Mouse (Mus musculus) forebrain, embryonic 11.5 days (tissue): ENCODE measurements at regions not wholly inside any gene's neighbourhood (a gene's known extent, or its start where the extent isn't known, plus 50 kb on each side); places are given as distances from the start of the nearest gene placed in this dataset.

Experiments used
- ATAC-seq: fragments of 200-750 bp; cut with Nextera tagmentation; replicated peaks from 2 replicates; pipeline ENCODE4 v1.8.0; 2017; ENCODE audit warnings: moderate TSS enrichment; ENCODE audit not compliant: low FRiP score
- DNase-seq: peaks from one replicate; pipeline ENCODE4 v3.0.0-alpha.2; 2017; ENCODE audit warnings: low spot score
- H3K27ac ChIP-seq: fragments of 300-500 bp; sonication (generic); 2 replicates; pipeline ENCODE4 v1.5.1; 2014; ENCODE audit warnings: low read depth, low read length
- H3K27me3 ChIP-seq: fragments of 300-500 bp; sonication (generic); 2 replicates; pipeline ENCODE4 v1.6.1; 2014; ENCODE audit warnings: mild to moderate bottlenecking, low read length, mixed read lengths; ENCODE audit not compliant: control insufficient read depth, insufficient read depth
- H3K36me3 ChIP-seq: fragments of 300-500 bp; sonication (generic); 2 replicates; pipeline ENCODE4 v1.6.1; 2014; ENCODE audit warnings: mild to moderate bottlenecking, low read length, moderate library complexity, mixed read lengths; ENCODE audit not compliant: control insufficient read depth, insufficient read depth
- H3K4me1 ChIP-seq: fragments of 300-500 bp; sonication (generic); replicated peaks from 2 replicates; pipeline ENCODE4 v1.6.1; 2014; ENCODE audit warnings: low read length, mixed read lengths; ENCODE audit not compliant: control insufficient read depth, insufficient read depth
- H3K4me2 ChIP-seq: fragments of 300-500 bp; sonication (generic); 2 replicates; pipeline ENCODE4 v1.6.1; 2014; ENCODE audit warnings: low read depth, mild to moderate bottlenecking, low read length, moderate library complexity, mixed read lengths; ENCODE audit not compliant: severe bottlenecking
- H3K4me3 ChIP-seq: fragments of 300-500 bp; sonication (generic); 2 replicates; pipeline ENCODE4 v1.5.1; 2014; ENCODE audit warnings: low read depth, low read length
- H3K9ac ChIP-seq: fragments of 300-500 bp; sonication (generic); 2 replicates; pipeline ENCODE4 v1.6.1; 2014; ENCODE audit warnings: low read length
- H3K9me3 ChIP-seq: fragments of 300-500 bp; sonication (generic); 2 replicates; pipeline ENCODE4 v1.6.1; 2016; ENCODE audit warnings: low read length, mixed read lengths; ENCODE audit not compliant: control insufficient read depth
- WGBS: fragments of 180-500 bp; shearing (Covaris S2); extraction: QIAGEN DNeasy Blood & Tissue Kit; methylation state at CpG from one replicate; pipeline ENCODE4 v1.1.7; 2014; 5-methylcytosine and 5-hydroxymethylcytosine counted together

- Histone ChIP-seq H3K4me3 (no peak overlapping the region), H3K4me2 (no peak overlapping the region), H3K27ac (no peak overlapping the region), H3K4me1 (no peaks in the 10 kb centered on the region), H3K9me3 (no peaks in the 10 kb centered on the region), H3K27me3 (no peaks in the 10 kb centered on the region), H3K36me3 (no peaks in the 10 kb centered on the region), H3K9ac (no peak overlapping the region)
- whole genome bisulfite sequencing, result 90% methylated on average over 2 of the region's 2 CpGs
- ATAC-seq (no peak), DNase-seq (no peak)
Measured at GRCm38 (mm10) chr9:23089339-23089738, 133.5 kb upstream of the Bmper start.

- H3K27ac ChIP-seq, result no peak overlapping the region
- DNase-seq, result no peak
- 74% methylated on average over 11 of the region's 11 CpGs for WGBS
Measured at GRCm38 (mm10) chr9:23097134-23097789, 125.6 kb upstream of the Bmper start.

GRCm38 (mm10) chr9:23101584-23101983 is 121.3 kb upstream of the Bmper start:
- DNase-seq (no peak), ATAC-seq (no peak)
- H3K4me3 ChIP-seq, result no peak overlapping the region
- no peaks in the 10 kb centered on the region for H3K9me3 ChIP-seq
- H3K27ac ChIP-seq, result no peak overlapping the region
- no peaks in the 10 kb centered on the region for H3K27me3 ChIP-seq
- no peaks in the 10 kb centered on the region for H3K4me1 ChIP-seq
- H3K36me3 ChIP-seq, result no peaks in the 10 kb centered on the region
- H3K9ac ChIP-seq, result no peak overlapping the region
- no peak overlapping the region for H3K4me2 ChIP-seq

More at GRCm38 (mm10) chr9:23097134-23097789, 125.6 kb upstream of the Bmper start:
- ATAC-seq, result no peak
- Histone ChIP-seq H3K36me3 (no peaks in the 10 kb centered on the region), H3K9me3 (no peaks in the 10 kb centered on the region), H3K27me3 (no peaks in the 10 kb centered on the region), H3K9ac (no peak overlapping the region), H3K4me2 (no peak overlapping the region), H3K4me1 (no peaks in the 10 kb centered on the region), H3K4me3 (no peak overlapping the region)

GRCm38 (mm10) chr9:23101990-23102796 is 120.7 kb upstream of the Bmper start:
- Histone ChIP-seq H3K27ac (no peak overlapping the region), H3K4me1 (no peaks in the 10 kb centered on the region), H3K4me3 (no peak overlapping the region), H3K36me3 (no peaks in the 10 kb centered on the region), H3K4me2 (no peak overlapping the region), H3K9ac (no peak overlapping the region), H3K9me3 (no peaks in the 10 kb centered on the region), H3K27me3 (no peaks in the 10 kb centered on the region)
- no peak for DNase-seq
- 74% methylated on average over 9 of the region's 9 CpGs for WGBS
- ATAC-seq, result no peak

- ATAC-seq, result no peak
Measured at GRCm38 (mm10) chr9:23111500-23111899, 111.4 kb upstream of the Bmper start.

GRCm38 (mm10) chr9:23115026-23115425 is 107.8 kb upstream of the Bmper start:
- Histone ChIP-seq H3K9me3 (no peaks in the 10 kb centered on the region), H3K27me3 (no peaks in the 10 kb centered on the region), H3K4me3 (no peak overlapping the region), H3K4me1 (no peaks in the 10 kb centered on the region), H3K9ac (no peak overlapping the region), H3K27ac (no peak overlapping the region), H3K4me2 (no peak overlapping the region), H3K36me3 (no peaks in the 10 kb centered on the region)
- DNase-seq, result no peak
- ATAC-seq, result no peak
- 85% methylated on average over 5 of the region's 5 CpGs for WGBS

More at GRCm38 (mm10) chr9:23111500-23111899, 111.4 kb upstream of the Bmper start:
- no peaks in the 10 kb centered on the region for H3K9me3 ChIP-seq
- H3K4me3 ChIP-seq, result no peak overlapping the region
- no peaks in the 10 kb centered on the region for H3K27me3 ChIP-seq
- H3K4me1 ChIP-seq, result no peaks in the 10 kb centered on the region
- H3K36me3 ChIP-seq, result no peaks in the 10 kb centered on the region
- no peak for DNase-seq
- no peak overlapping the region for H3K27ac ChIP-seq
- H3K4me2 ChIP-seq, result no peak overlapping the region
- H3K9ac ChIP-seq, result no peak overlapping the region
- WGBS, result 71% methylated on average over 6 of the region's 6 CpGs

- Histone ChIP-seq H3K27ac (no peak overlapping the region), H3K4me1 (no peaks in the 10 kb centered on the region), H3K4me3 (no peak overlapping the region), H3K9ac (no peak overlapping the region), H3K4me2 (no peak overlapping the region), H3K27me3 (no peaks in the 10 kb centered on the region), H3K9me3 (no peaks in the 10 kb centered on the region), H3K36me3 (no peaks in the 10 kb centered on the region)
- ATAC-seq, result no peak
- 91% methylated on average over 5 of the region's 5 CpGs for WGBS
- no peak for DNase-seq
Measured at GRCm38 (mm10) chr9:23115540-23115939, 107.3 kb upstream of the Bmper start.

GRCm38 (mm10) chr9:23116311-23116710 is 106.6 kb upstream of the Bmper start:
- no peak overlapping the region for H3K4me2 ChIP-seq
- no peaks in the 10 kb centered on the region for H3K9me3 ChIP-seq
- H3K27me3 ChIP-seq, result no peaks in the 10 kb centered on the region
- no peak overlapping the region for H3K4me3 ChIP-seq
- no peak overlapping the region for H3K9ac ChIP-seq
- H3K27ac ChIP-seq, result no peak overlapping the region
- 69% methylated on average over 1 of the region's 1 CpGs for WGBS
- no peak for DNase-seq
- H3K4me1 ChIP-seq, result no peaks in the 10 kb centered on the region
- H3K36me3 ChIP-seq, result no peaks in the 10 kb centered on the region
- no peak for ATAC-seq

GRCm38 (mm10) chr9:23119811-23120210 is 103.1 kb upstream of the Bmper start:
- 76% methylated on average over 4 of the region's 4 CpGs for WGBS
- H3K27me3 ChIP-seq, result no peaks in the 10 kb centered on the region
- no peak overlapping the region for H3K4me2 ChIP-seq
- H3K9me3 ChIP-seq, result no peaks in the 10 kb centered on the region
- no peak overlapping the region for H3K4me3 ChIP-seq
- no peaks in the 10 kb centered on the region for H3K36me3 ChIP-seq
- no peak overlapping the region for H3K9ac ChIP-seq
- ATAC-seq (no peak), DNase-seq (no peak)
- no peak overlapping the region for H3K27ac ChIP-seq
- no peaks in the 10 kb centered on the region for H3K4me1 ChIP-seq
